Mouse (Mus musculus) inflammation-experienced regulatory T-cells, adult 6 months (primary cell): Measurements from ENCODE around the gene Fsd1. TPM values are rescaled to one million over a fixed set of nuclear protein-coding genes. Genes with fewer than 3 reads are reported as not detected.

Experiments used
- ATAC-seq: one replicate; pipeline ENCODE4 v1.8.0; 2017
- polyA plus RNA-seq, 3 experiments: library from polyadenylated mRNA; unstranded; fragments of 100-300 nt; shearing (Covaris generic); gene quantifications; one replicate each; pipeline ENCODE4 v1.2.1; 2017

Fsd1 gene
- polyA plus RNA-seq, 3 experiments from 2014 or later: 0.98 TPM; not detected in 2

- ATAC-seq: no peak
Observed at GRCm38 (mm10) chr17:56031431-56031830, 45.1 kb downstream of the Fsd1 start.

- ATAC-seq: no peak
Observed at GRCm38 (mm10) chr17:56032127-56032733, 45.9 kb downstream of the Fsd1 start.

- ATAC-seq: no peak
Observed at GRCm38 (mm10) chr17:56032831-56033230, 46.5 kb downstream of the Fsd1 start.

- peak; percentile 26 for ATAC-seq
Observed at GRCm38 (mm10) chr17:56034040-56034725, 47.9 kb downstream of the Fsd1 start.

GRCm38 (mm10) chr17:56034726-56035100 lies 48.4 kb downstream of the Fsd1 start:
- ATAC-seq: no peak

- ATAC-seq: no peak
Observed at GRCm38 (mm10) chr17:56035216-56035615, 48.9 kb downstream of the Fsd1 start.

GRCm38 (mm10) chr17:56036176-56036900 lies 50.0 kb downstream of the Fsd1 start, which contains the start of gene Sh3gl1:
TSS of gene Sh3gl1 (minus strand) at chr17:56036635.
- peak; percentile 76 for ATAC-seq

- ATAC-seq: no peak
Observed at GRCm38 (mm10) chr17:56036901-56037287, 50.6 kb downstream of the Fsd1 start.

GRCm38 (mm10) chr17:56038583-56039261 lies 52.4 kb downstream of the Fsd1 start:
- no peak for ATAC-seq

GRCm38 (mm10) chr17:56039345-56039744 lies 53.0 kb downstream of the Fsd1 start:
- no peak for ATAC-seq

- peak; percentile 71 for ATAC-seq
Observed at GRCm38 (mm10) chr17:56040030-56040856, 53.9 kb downstream of the Fsd1 start, which contains the start of gene Chaf1a. TSS of gene Chaf1a (plus strand) at chr17:56040439.

- ATAC-seq: no peak
Observed at GRCm38 (mm10) chr17:56040857-56041163, 54.5 kb downstream of the Fsd1 start.

Other genes with a start within 250 kb of the Fsd1 start
- under 1 TPM in 1 of 3 experiments, not detected in 2; 0.60 TPM for gene Adgre4, start 236.5 kb upstream of the Fsd1 start, polyA plus RNA-seq
- 10 to 100 TPM; 13.0 to 18.7 (median 15.8) TPM for gene Zfp119a, start 107.6 kb upstream of the Fsd1 start, polyA plus RNA-seq
- gene Zfp959, start 94.4 kb upstream of the Fsd1 start, polyA plus RNA-seq: 10 to 100 TPM; 26.9 to 35.6 (median 29.1) TPM
- gene Zfp119b, start 37.0 kb upstream of the Fsd1 start, polyA plus RNA-seq: 10 to 100 TPM in 2 of 3 experiments, 1 to 10 TPM in 1; 8.1 to 20.3 (median 17.7) TPM
- 10 to 100 TPM; 50.3 to 70.8 (median 50.4) TPM for gene Ebi3, start 33.9 kb upstream of the Fsd1 start, polyA plus RNA-seq
- gene Yju2, start 27.4 kb upstream of the Fsd1 start, polyA plus RNA-seq: 10 to 100 TPM; 25.6 to 36.5 (median 33.0) TPM
- under 1 TPM in 1 of 3 experiments, not detected in 2; 0.40 TPM for gene Shd, start 16.0 kb upstream of the Fsd1 start, polyA plus RNA-seq
- gene Stap2, start 19.1 kb downstream of the Fsd1 start, polyA plus RNA-seq: under 1 TPM in 1 of 3 experiments, not detected in 2; 0.30 TPM
- 10 to 100 TPM in 2 of 3 experiments, 1 to 10 TPM in 1; 8.3 to 24.2 (median 17.4) TPM for gene Mpnd, start 19.2 kb downstream of the Fsd1 start, polyA plus RNA-seq
- gene Sh3gl1, start 50.1 kb downstream of the Fsd1 start, polyA plus RNA-seq: 10 to 100 TPM; 86.9 to 93.6 (median 91.6) TPM
- 1 to 10 TPM in 2 of 3 experiments, under 1 TPM in 1; 0.63 to 3.6 (median 1.3) TPM for gene Chaf1a, start 53.9 kb downstream of the Fsd1 start, polyA plus RNA-seq
- gene Ubxn6, start 88.5 kb downstream of the Fsd1 start, polyA plus RNA-seq: 10 to 100 TPM; 28.7 to 41.6 (median 34.2) TPM
- gene Hdgfl2, start 93.1 kb downstream of the Fsd1 start, polyA plus RNA-seq: 10 to 100 TPM; 32.5 to 58.6 (median 40.3) TPM
- gene Plin4, start 123.3 kb downstream of the Fsd1 start, polyA plus RNA-seq: under 1 TPM in 1 of 3 experiments, not detected in 2; 0.09 TPM
- gene Plin5, start 131.1 kb downstream of the Fsd1 start, polyA plus RNA-seq: under 1 TPM in 1 of 3 experiments, not detected in 2; 0.16 TPM
- gene Lrg1, start 135.5 kb downstream of the Fsd1 start, polyA plus RNA-seq: not detected
- gene Sema6b, start 153.8 kb downstream of the Fsd1 start, polyA plus RNA-seq: under 1 TPM in 1 of 3 experiments, not detected in 2; 0.13 TPM
- gene Tnfaip8l1, start 176.0 kb downstream of the Fsd1 start, polyA plus RNA-seq: 10 to 100 TPM; 29.8 to 39.7 (median 37.9) TPM
- gene Mydgf, start 197.4 kb downstream of the Fsd1 start, polyA plus RNA-seq: 10 to 100 TPM; 53.3 to 65.6 (median 59.5) TPM
- gene Dpp9, start 232.4 kb downstream of the Fsd1 start, polyA plus RNA-seq: 10 to 100 TPM; 13.6 to 17.5 (median 14.5) TPM